Mouse (Mus musculus): ENCODE measurements at regions not wholly inside any gene's neighbourhood (a gene's known extent, or its start where the extent isn't known, plus 50 kb on each side); places are given as distances from the start of the nearest gene placed in this dataset.
A peak's percentile ranks its signal among the peaks of the same experiment; 100 is the strongest.

GRCm38 (mm10) chr15:94074161-94074950 is 390.9 kb downstream of the Adamts20 start:
- intact Hi-C loops (cut with DNase I): no loop called here
- no peak for DNase-seq (ENCODE audit: low spot score in 2 of 2)

GRCm38 (mm10) chr15:94067721-94068120 is 397.5 kb downstream of the Adamts20 start:
- DNase-seq (ENCODE audit: low spot score in 2 of 2): no peak
- intact Hi-C loops (cut with DNase I): no loop called here

DNA sequence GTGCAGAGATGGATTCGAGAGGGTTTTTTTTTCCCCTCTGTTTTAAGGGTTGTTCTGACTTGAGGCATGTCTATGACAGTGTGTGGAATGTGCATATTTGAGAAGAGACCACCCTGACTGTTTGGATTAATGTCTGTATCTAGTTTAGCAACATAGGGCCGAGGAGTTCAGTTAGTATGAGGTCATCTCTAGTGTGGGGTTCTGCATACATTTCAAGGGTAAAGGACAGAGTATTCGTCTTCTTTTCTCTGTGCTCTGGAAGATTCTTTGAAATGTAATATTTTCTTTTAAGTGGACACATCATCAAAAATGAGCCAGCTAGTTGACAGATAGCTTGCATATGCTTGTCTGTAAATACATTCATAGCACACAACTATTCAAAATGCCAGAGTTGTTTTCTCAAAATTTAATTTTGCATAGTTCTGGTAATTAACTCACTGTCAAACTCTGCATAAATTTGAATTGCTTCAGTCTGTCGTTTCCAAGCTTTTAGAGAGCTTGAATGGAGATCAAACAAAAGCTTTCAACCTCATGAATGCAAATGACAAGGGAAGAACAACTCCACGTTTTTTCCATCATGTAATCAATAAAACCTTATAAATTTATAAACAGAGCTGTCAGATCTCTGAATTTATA is 415.5 kb downstream of the Adamts20 start:
- intact Hi-C loops (cut with DNase I): no loop called here
- DNase-seq (ENCODE audit: low spot score in 2 of 2): no peak

GRCm38 (mm10) chr15:94046186-94046585 is 419.0 kb downstream of the Adamts20 start:
- intact Hi-C loops (cut with DNase I): no loop called here
- no peak for DNase-seq (ENCODE audit: low spot score in 2 of 2)

DNA sequence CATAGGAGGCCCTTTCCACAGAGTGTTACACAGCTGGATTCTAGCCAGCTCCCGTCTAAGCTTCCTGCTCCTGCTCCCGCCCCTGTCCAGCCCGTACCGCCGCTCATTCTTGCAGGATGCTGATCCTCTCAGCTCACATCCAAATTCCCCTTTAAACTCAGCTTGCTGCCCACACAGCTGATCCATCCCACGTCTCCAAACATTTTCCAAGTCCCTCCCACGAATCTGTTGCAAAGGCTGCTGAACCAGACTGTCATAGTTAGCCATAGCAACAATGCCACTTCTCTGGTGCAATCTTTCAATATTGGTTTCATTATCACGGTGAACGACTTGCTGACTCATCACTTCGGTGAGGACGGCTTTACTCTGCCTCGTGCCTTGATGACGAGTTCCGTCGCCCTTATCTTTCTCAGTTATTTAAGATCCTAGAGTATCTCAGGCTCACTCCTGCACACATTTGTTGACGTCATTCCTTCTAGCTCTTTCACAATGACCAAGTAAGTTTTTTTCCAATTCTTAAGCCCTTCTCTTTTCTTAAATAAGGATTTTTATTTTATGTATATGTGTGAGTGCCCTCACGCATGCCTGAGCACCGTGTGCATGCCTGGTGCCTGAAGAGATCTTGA is 420.0 kb downstream of the Adamts20 start:
- peak; percentile 16 to 28 for DNase-seq (ENCODE audit: low spot score in 2 of 2)
- intact Hi-C loops (cut with DNase I): no loop called here

GRCm38 (mm10) chr15:94032957-94033356 is 432.3 kb downstream of the Adamts20 start:
- intact Hi-C loops (cut with DNase I): no loop called here
- no peak for DNase-seq (ENCODE audit: low spot score in 2 of 2)

DNA sequence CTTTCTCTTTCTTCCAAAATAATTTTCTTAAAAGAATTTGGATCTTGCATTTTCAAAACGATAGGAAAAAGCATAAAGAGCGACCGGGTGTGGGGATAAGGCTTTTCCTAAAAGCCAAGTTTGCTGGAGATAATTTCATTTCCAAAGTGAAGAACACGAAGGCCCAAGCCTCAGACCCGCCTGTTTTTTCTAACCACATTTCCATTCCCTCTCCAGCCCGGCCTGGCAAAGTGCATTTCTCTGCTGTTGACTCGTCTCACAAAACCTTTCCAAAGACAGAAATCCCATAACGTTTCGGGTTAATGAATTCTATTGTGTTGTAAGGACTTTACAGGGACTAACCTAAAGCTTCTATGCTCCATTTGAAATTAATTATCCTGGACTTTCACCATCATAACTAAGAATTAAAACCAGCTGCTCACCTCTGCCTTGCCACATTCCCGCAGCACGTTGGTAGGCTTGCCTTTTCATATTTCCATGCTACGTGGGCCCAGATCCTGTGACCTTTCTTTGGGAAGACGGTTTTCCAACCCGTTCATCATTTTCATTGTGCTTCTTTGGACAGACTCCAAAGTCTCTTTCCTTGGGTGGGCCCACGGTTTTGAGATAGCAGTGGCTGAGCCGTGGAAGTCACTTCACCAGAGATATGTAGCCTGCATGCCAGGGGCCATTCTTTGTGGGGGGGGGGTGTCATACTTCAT is 430.5 kb upstream of the Prickle1 start:
- intact Hi-C loops (cut with DNase I): no loop called here
- DNase-seq (ENCODE audit: low spot score in 2 of 2): no peak

DNA sequence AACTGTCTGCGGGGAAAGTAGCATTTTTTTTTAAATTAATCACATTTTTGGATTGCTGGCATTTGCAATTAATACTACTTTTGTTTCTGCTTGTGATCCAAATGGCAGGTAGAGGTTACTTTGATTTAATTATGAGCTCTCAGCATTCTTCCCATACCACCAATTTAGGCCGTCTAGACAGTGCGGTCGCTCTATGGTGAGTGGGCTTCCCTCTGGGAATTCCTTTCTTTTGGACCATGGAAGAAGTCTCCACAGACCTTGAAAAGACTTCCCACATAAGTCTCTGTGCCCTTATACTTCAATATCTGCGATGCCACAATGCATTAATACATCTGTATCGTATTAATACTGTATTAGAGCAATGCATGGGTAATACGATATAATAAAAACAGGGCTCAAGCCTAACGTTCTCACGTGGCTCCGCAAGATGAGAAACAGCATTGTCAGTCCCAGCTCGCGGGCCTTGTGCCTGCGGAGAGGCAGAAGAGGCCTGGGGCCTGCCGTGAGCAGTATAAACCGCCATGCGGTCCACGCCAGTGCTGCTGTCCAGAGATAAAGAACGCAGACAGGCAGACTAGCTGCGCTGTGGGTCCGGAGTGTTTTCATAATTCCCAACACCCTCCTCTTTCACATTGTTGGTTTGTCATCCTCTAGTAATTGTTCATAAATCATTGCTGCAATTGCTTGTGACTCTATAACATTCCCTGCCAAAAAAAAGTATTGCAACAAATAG is 429.7 kb upstream of the Prickle1 start:
- no peak for DNase-seq (ENCODE audit: low spot score in 2 of 2)
- intact Hi-C loops (cut with DNase I): no loop called here

DNA sequence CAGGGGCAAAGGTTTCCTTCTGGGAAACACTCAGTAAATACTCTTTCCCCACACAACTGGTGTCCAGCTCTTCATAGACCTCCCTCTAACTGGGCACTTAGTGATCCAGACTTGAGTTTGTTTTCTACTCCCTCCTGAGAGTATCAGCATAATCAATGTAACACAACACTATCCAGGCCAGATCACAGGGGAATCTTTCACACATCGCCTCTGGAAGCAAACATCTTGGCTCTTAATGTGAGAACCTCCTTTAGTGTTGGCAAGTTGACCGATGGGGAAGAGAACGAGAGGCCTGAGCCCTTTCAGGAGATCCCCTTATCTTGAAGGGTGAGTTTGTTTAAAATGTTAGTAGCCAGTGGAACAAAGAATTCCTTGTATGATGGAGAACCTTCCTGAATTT is 429.1 kb upstream of the Prickle1 start:
- DNase-seq (ENCODE audit: low spot score in 2 of 2): no peak
- intact Hi-C loops (cut with DNase I): no loop called here

- peak in 1 of 2 experiments; percentile 56 for DNase-seq (ENCODE audit: low spot score in 2 of 2)
- intact Hi-C loops (cut with DNase I): no loop called here
These were observed 428.5 kb upstream of the Prickle1 start for GRCm38 (mm10) chr15:94024126-94024730.

DNA sequence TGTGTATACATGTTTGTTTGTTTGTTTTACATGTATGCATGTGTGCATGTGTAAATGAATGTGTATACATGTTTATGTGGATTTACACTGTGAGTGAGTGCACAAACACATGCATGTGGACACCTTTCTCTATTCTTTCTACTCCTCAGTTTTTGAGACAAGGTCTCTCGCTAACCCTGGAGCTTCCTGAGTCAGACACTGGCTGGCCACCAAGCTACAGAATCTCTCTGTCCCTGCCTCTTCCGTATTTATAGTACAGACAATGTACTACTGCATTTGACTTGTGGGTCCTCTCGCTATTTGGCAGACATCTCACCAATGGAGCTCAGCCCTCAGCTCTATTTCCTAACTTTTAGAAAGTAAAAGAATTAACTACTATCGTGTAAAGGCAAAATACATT is 427.8 kb upstream of the Prickle1 start:
- intact Hi-C loops (cut with DNase I): no loop called here
- DNase-seq (ENCODE audit: low spot score in 2 of 2): no peak

DNA sequence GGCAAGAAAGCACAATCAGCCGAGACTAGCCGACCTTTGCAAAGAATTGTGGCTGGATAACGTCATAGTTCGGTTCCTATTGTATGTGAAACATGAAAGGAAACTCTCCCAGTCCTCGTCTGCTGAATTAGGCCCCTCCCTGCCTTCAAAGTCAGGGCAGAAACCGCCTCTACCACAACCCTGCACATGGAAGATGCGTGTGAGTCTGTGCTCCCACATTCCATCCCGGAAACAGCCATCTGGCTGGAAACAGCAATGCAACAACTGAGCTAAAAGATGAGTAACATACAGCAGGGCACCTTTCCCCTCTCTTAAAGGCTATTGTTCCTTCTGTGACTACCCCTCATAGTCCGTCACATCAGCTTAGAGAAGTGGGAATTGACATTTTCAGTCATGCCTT is 422.1 kb upstream of the Prickle1 start:
- no peak for DNase-seq (ENCODE audit: low spot score in 2 of 2)
- intact Hi-C loops (cut with DNase I): no loop called here

- intact Hi-C loops (cut with DNase I): no loop called here
- peak in 1 of 2 experiments; percentile 44 for DNase-seq (ENCODE audit: low spot score in 2 of 2)
These were observed 415.8 kb upstream of the Prickle1 start for GRCm38 (mm10) chr15:94011499-94011898.

GRCm38 (mm10) chr15:94006082-94006481 is 410.4 kb upstream of the Prickle1 start:
- intact Hi-C loops (cut with DNase I): loop anchor here (5.0 kb wide), 1 partner anchor 129 kb away; no protein-coding TSS in a partner anchor
- DNase-seq (ENCODE audit: low spot score in 2 of 2): no peak

- intact Hi-C loops (cut with DNase I): loop anchor here (5.0 kb wide), 1 partner anchor 128 kb away; no protein-coding TSS in a partner anchor
- no peak for DNase-seq (ENCODE audit: low spot score in 2 of 2)
These were observed 409.2 kb upstream of the Prickle1 start for GRCm38 (mm10) chr15:94004911-94005310.

GRCm38 (mm10) chr15:94003145-94003544 is 407.5 kb upstream of the Prickle1 start:
- intact Hi-C loops (cut with DNase I): no loop called here
- DNase-seq (ENCODE audit: low spot score in 2 of 2): no peak

- DNase-seq (ENCODE audit: low spot score in 2 of 2): no peak
- intact Hi-C loops (cut with DNase I): no loop called here
These were observed 398.9 kb upstream of the Prickle1 start for GRCm38 (mm10) chr15:93994542-93994941.

- DNase-seq (ENCODE audit: low spot score in 2 of 2): no peak
- intact Hi-C loops (cut with DNase I): no loop called here
These were observed 394.4 kb upstream of the Prickle1 start for GRCm38 (mm10) chr15:93990139-93990538.

GRCm38 (mm10) chr15:93988367-93988766 is 392.7 kb upstream of the Prickle1 start:
- intact Hi-C loops (cut with DNase I): no loop called here
- DNase-seq (ENCODE audit: low spot score in 2 of 2): no peak
